Mouse (Mus musculus) cortical plate, adult 2 months (tissue): ENCODE measurements around the gene Mesd. TPM values are rescaled to one million over a fixed set of nuclear protein-coding genes. Genes with fewer than 3 reads are reported as not detected.

Experiments
- H3K27ac ChIP-seq: fragments of 200-500 bp; 2 replicates; pipeline ENCODE4 v1.5.1; 2012; ENCODE audit warnings: low read length, control low read depth, inconsistent platforms; ENCODE audit not compliant: insufficient read depth
- H3K4me1 ChIP-seq: fragments of 200-500 bp; 2 replicates; pipeline ENCODE4 v1.6.1; 2011; ENCODE audit warnings: low read length; ENCODE audit not compliant: control insufficient read depth, insufficient read depth
- H3K4me3 ChIP-seq: fragments of 200-500 bp; 2 replicates; pipeline ENCODE4 v1.5.1; 2011; ENCODE audit warnings: mild to moderate bottlenecking, low read length, control low read depth; ENCODE audit not compliant: insufficient read depth
- CTCF ChIP-seq: fragments of 200-500 bp; IDR thresholded peaks from 2 replicates; pipeline ENCODE4 v1.5.1; 2011; ENCODE audit warnings: mild to moderate bottlenecking, control low read depth, low read length; ENCODE audit not compliant: insufficient read depth; ENCODE audit errors: extremely low read depth
- POLR2A ChIP-seq: fragments of 200-500 bp; IDR thresholded peaks from 2 replicates; pipeline ENCODE4 v1.6.1; 2011; ENCODE audit warnings: mild to moderate bottlenecking, low read length, control low read depth; ENCODE audit not compliant: insufficient read depth; ENCODE audit errors: extremely low read depth
- polyA plus RNA-seq: library from polyadenylated mRNA; depleted of rRNA; stranded (reverse); fragments of >200 nt; gene quantifications from 2 replicates; pipeline ENCODE4 v1.2.3, GENCODE M21; 2012

Mesd gene
- polyA plus RNA-seq, 1 experiment: 34.8 TPM

- H3K27ac ChIP-seq: no peak overlapping the region
Observed at GRCm38 (mm10) chr7:83911909-83912308, 27.6 kb downstream of the Mesd start.

GRCm38 (mm10) chr7:83913405-83913932 lies 29.2 kb downstream of the Mesd start:
- Histone ChIP-seq H3K4me3 (no peak overlapping the region), H3K27ac (no peak overlapping the region), H3K4me1 (no peaks in the 10 kb centered on the region)
- TF ChIP-seq CTCF (no peak), POLR2A (no peak)

More at GRCm38 (mm10) chr7:83911909-83912308, 27.6 kb downstream of the Mesd start:
- TF ChIP-seq POLR2A (no peak), CTCF (no peak)
- Histone ChIP-seq H3K4me1 (no peaks in the 10 kb centered on the region), H3K4me3 (no peak overlapping the region)

GRCm38 (mm10) chr7:83913995-83914394 lies 29.7 kb downstream of the Mesd start:
- Histone ChIP-seq H3K4me3 (no peak overlapping the region), H3K27ac (no peak overlapping the region), H3K4me1 (no peaks in the 10 kb centered on the region)
- TF ChIP-seq CTCF (no peak), POLR2A (no peak)

GRCm38 (mm10) chr7:83914566-83914965 lies 30.3 kb downstream of the Mesd start:
- H3K4me1 ChIP-seq: no peaks in the 10 kb centered on the region
- no peak overlapping the region for H3K4me3 ChIP-seq
- no peak overlapping the region for H3K27ac ChIP-seq
- no peak for TF ChIP-seq POLR2A
- TF ChIP-seq CTCF: peak; percentile 86

- no peak for TF ChIP-seq CTCF
- TF ChIP-seq POLR2A: no peak
- no peaks in the 10 kb centered on the region for H3K4me1 ChIP-seq
- no peak overlapping the region for H3K4me3 ChIP-seq
- H3K27ac ChIP-seq: no peak overlapping the region
Observed at GRCm38 (mm10) chr7:83920241-83920640, 36.0 kb downstream of the Mesd start.

- no peak for TF ChIP-seq CTCF
- TF ChIP-seq POLR2A: no peak
- no peak overlapping the region for H3K4me3 ChIP-seq
- no peaks in the 10 kb centered on the region for H3K4me1 ChIP-seq
- H3K27ac ChIP-seq: no peak overlapping the region
Observed at GRCm38 (mm10) chr7:83921637-83922036, 37.4 kb downstream of the Mesd start.

- H3K4me3 ChIP-seq: no peak overlapping the region
- no peak overlapping the region for H3K27ac ChIP-seq
- H3K4me1 ChIP-seq: no peaks in the 10 kb centered on the region
- TF ChIP-seq POLR2A (no peak), CTCF (no peak)
Observed at GRCm38 (mm10) chr7:83939017-83939721, 54.9 kb downstream of the Mesd start.

GRCm38 (mm10) chr7:83940136-83940535 lies 55.9 kb downstream of the Mesd start:
- Histone ChIP-seq H3K27ac (no peak overlapping the region), H3K4me1 (no peaks in the 10 kb centered on the region), H3K4me3 (no peak overlapping the region)
- TF ChIP-seq CTCF: no peak
- TF ChIP-seq POLR2A: no peak

GRCm38 (mm10) chr7:83941701-83942101 lies 57.4 kb downstream of the Mesd start:
- Histone ChIP-seq H3K27ac (no peak overlapping the region), H3K4me3 (no peak overlapping the region), H3K4me1 (no peaks in the 10 kb centered on the region)
- TF ChIP-seq POLR2A (no peak), CTCF (no peak)

GRCm38 (mm10) chr7:83948743-83949142 lies 64.5 kb downstream of the Mesd start:
- Histone ChIP-seq H3K27ac (no peak overlapping the region), H3K4me3 (no peak overlapping the region), H3K4me1 (no peaks in the 10 kb centered on the region)
- no peak for TF ChIP-seq POLR2A
- TF ChIP-seq CTCF: no peak
